Mouse (Mus musculus) heart, postnatal 0 days (tissue): ENCODE measurements around the gene Kif24. TPM values are rescaled to one million over a fixed set of nuclear protein-coding genes. Genes with fewer than 3 reads are reported as not detected.

ENCODE experiments used
- ATAC-seq: fragments of 200-750 bp; cut with Nextera tagmentation; 2 replicates; pipeline ENCODE4 v1.8.0; 2017; ENCODE audit warnings: low read depth, moderate number of reproducible peaks, moderate library complexity; ENCODE audit not compliant: insufficient read depth
- DNase-seq: peaks from one replicate; pipeline ENCODE4 v3.0.0-alpha.2; 2016; ENCODE audit warnings: low spot score
- H3K27ac ChIP-seq: fragments of 300-500 bp; sonication (generic); 2 replicates; pipeline ENCODE4 v1.5.1; 2014; ENCODE audit warnings: low read depth, mild to moderate bottlenecking
- H3K27me3 ChIP-seq: fragments of 300-500 bp; sonication (generic); 2 replicates; pipeline ENCODE4 v1.6.1; 2014; ENCODE audit warnings: low read length, mixed read lengths; ENCODE audit not compliant: control insufficient read depth, insufficient read depth
- H3K36me3 ChIP-seq: fragments of 300-500 bp; sonication (generic); replicated peaks from 2 replicates; pipeline ENCODE4 v1.6.1; 2014; ENCODE audit warnings: low read length, mixed read lengths; ENCODE audit not compliant: control insufficient read depth, insufficient read depth
- H3K4me1 ChIP-seq: fragments of 300-500 bp; sonication (generic); 2 replicates; pipeline ENCODE4 v1.6.1; 2014; ENCODE audit warnings: antibody characterized with exemption; ENCODE audit not compliant: control insufficient read depth, insufficient read depth
- H3K4me2 ChIP-seq: fragments of 300-500 bp; sonication (generic); 2 replicates; pipeline ENCODE4 v1.6.1; 2014; ENCODE audit warnings: low read depth, mild to moderate bottlenecking, low read length, moderate library complexity
- H3K4me3 ChIP-seq: fragments of 300-500 bp; sonication (generic); 2 replicates; pipeline ENCODE4 v1.5.1; 2014; ENCODE audit warnings: low read depth, low read length
- H3K9ac ChIP-seq: fragments of 300-500 bp; sonication (generic); replicated peaks from 2 replicates; pipeline ENCODE4 v1.6.1; 2014; ENCODE audit warnings: low read depth, low read length, mixed read lengths
- H3K9me3 ChIP-seq: fragments of 300-500 bp; sonication (generic); replicated peaks from 2 replicates; pipeline ENCODE4 v1.6.1; 2016; ENCODE audit warnings: low read length; ENCODE audit not compliant: control insufficient read depth
- CTCF ChIP-seq: IDR thresholded peaks from 2 replicates; pipeline ENCODE4 v1.5.1; 2016; ENCODE audit warnings: antibody characterized with exemption, control low read depth, low read depth
- EP300 ChIP-seq: IDR thresholded peaks from 2 replicates; pipeline ENCODE4 v1.6.1; 2016; ENCODE audit warnings: antibody characterized with exemption, low read depth
- WGBS: fragments of 180-500 bp; shearing (Covaris S2); extraction: QIAGEN DNeasy Blood & Tissue Kit; methylation state at CpG from one replicate; pipeline ENCODE4 v1.1.7; 2014; 5-methylcytosine and 5-hydroxymethylcytosine counted together
- polyA plus RNA-seq: library from polyadenylated mRNA; unstranded; fragments of >200 nt; fragmentation: Nextera tagmentation; extraction: Ambion mirVana; gene quantifications from 2 replicates; pipeline ENCODE4 v1.2.1, GENCODE M21; 2015
- total RNA-seq: library from RNA; depleted of rRNA; stranded (reverse); fragments of >200 nt; gene quantifications from 2 replicates; pipeline ENCODE4 v1.2.3, GENCODE M21; 2014; ENCODE audit warnings: low replicate concordance; rRNA removed

The Kif24 gene
- total and polyA plus RNA-seq, 2 experiments from 2014 or later, result 1.4 to 3.4 TPM

DNA sequence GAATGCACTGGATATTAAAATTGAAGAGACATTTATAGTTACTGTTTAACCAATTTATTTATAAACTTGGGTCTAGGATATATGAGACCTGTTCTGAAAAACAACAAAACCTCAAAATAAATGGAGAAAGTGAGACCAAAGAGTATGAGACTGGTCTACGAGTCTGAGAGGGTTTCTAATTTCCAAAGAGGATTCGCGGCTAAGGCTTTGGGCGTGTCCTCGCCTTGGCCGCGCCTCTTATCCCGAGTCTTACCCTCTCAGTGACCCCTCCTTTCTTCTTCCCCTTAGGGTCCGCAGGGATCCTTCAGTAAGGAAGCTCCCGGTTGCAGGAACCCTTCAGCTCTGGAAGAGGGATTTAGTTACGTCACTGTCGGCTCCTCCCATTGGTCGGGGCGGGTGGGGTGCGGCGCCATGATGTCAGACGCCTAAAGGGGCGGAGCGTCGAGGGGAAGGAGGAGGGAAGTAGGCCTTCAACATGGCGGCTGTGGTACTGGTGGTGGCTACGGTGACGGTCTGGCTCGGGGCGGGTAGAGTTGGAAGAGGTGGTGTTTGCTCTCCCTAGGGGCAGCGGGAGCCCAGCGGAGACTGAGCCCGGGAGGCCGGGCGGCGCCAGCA lies 116.0 kb downstream of the Kif24 start, which contains the start of gene Ubap1:
TSS of gene Ubap1 (plus strand) at position 413 of the 615 bp plus-strand sequence.
- peak; percentile 99 for ATAC-seq
- Histone ChIP-seq H3K27ac (peak within 1 kb of the TSS; percentile 78), H3K36me3 (no peaks in the 10 kb centered on the region), H3K9ac (peak within 1 kb of the TSS; percentile 74), H3K9me3 (no peaks in the 10 kb centered on the region), H3K27me3 (no peaks in the 10 kb centered on the region), H3K4me1 (peaks cover 10% of the 10 kb centered on the region; the same call in 1 of the 2 replicates), H3K4me2 (peak within 1 kb of the TSS; percentile 72), H3K4me3 (peak within 1 kb of the TSS; percentile 69)
- WGBS, result under 1% methylated on average over 31 of the region's 31 CpGs
- peak; percentile 98 for DNase-seq
- TF ChIP-seq CTCF (no peak), EP300 (no peak)

DNA sequence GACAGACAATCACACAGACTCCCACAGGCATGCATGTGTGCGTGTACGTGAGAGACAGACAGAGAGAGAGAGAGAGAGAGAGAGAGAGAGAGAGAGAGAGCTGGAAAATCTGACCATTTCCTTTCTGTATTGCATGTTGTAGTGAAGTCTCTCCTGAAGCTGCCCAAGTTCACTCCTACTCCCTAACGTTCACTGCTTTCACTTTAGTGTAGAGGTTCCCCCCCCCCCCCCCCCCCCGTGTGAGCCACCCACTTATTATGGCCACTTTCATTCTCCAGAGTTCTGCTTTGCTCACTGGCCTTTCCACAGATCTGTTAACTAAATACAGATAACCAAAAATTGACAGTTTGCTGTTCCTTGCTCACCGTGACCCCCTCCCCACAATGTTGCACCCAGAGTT lies 116.8 kb downstream of the Kif24 start:
- DNase-seq, result no peak
- Histone ChIP-seq H3K4me1 (peaks cover 10% of the 10 kb centered on the region; the same call in 1 of the 2 replicates), H3K9ac (no peak overlapping the region; the same call in 1 of the 2 replicates), H3K36me3 (no peaks in the 10 kb centered on the region), H3K27me3 (no peaks in the 10 kb centered on the region), H3K4me2 (peak overlapping the region; percentile 72), H3K9me3 (no peaks in the 10 kb centered on the region), H3K4me3 (peak overlapping the region; percentile 69), H3K27ac (peak overlapping the region; percentile 78)
- 31% methylated on average over 5 of the region's 5 CpGs for WGBS
- no peak for TF ChIP-seq EP300
- TF ChIP-seq CTCF, result no peak
- ATAC-seq, result no peak

DNA sequence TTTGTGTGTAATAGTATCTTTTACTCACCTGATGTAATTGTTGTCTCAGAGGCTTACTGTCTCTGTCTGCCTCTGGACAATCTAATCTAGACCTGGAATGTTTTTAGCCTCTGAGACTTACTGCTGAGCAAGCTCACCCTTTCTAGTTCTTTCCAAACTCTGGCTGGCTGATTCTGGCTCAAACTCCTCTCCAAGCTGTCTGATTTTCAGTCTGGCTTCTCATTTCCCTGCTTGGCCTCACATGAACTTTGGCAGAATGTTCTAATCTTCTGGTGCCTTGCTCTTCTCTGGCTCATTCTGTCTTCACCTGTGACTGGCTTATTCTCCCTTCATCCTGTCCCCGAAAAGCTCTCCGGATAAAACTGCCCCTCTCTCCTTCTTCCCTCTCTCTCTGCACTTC lies 118.7 kb downstream of the Kif24 start:
- TF ChIP-seq EP300 (no peak), CTCF (no peak)
- WGBS, result 55% methylated on average over 2 of the region's 2 CpGs
- no peak for ATAC-seq
- H3K4me2 ChIP-seq, result no peak overlapping the region
- no peak overlapping the region for H3K27ac ChIP-seq
- H3K9me3 ChIP-seq, result no peaks in the 10 kb centered on the region
- no peak overlapping the region for H3K4me3 ChIP-seq
- H3K27me3 ChIP-seq, result no peaks in the 10 kb centered on the region
- H3K9ac ChIP-seq, result no peak overlapping the region
- no peaks in the 10 kb centered on the region for H3K36me3 ChIP-seq
- H3K4me1 ChIP-seq, result peaks cover 10% of the 10 kb centered on the region; the same call in 1 of the 2 replicates
- DNase-seq, result no peak

DNA sequence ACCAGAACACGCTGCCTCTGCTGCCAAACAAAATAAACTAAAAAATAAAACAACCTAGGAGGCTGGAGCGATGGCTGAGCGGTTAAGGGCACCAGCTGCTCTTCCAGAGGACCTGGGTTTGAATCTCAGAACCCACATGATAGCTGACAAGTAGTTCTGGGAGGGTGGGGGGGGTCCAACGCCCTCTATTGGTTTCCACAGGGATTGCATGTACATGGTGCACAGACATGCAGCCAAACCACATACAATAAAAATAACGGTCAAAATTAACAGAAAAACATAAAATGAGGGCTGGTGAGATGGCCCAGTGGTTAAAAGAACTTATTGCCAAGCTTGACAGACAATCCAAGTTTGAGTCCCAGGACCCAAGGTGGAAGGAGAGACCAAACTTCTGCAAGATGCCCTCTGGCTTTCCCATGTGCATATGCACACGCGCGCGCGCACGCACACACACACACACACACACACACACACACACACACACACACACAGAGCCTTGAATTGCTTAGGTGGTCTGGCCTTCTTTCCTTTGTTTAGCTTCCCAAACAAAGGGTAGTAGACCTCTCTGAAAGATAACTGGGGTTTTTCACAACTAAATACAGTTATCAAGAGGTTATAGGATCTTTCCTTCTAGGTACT lies 123.7 kb downstream of the Kif24 start:
- Histone ChIP-seq H3K4me1 (no peaks in the 10 kb centered on the region), H3K4me2 (no peak overlapping the region), H3K4me3 (no peak overlapping the region), H3K36me3 (no peaks in the 10 kb centered on the region), H3K9ac (no peak overlapping the region), H3K27ac (no peak overlapping the region), H3K9me3 (no peaks in the 10 kb centered on the region), H3K27me3 (no peaks in the 10 kb centered on the region)
- no peak for TF ChIP-seq CTCF
- TF ChIP-seq EP300, result no peak
- WGBS, result 76% methylated on average over 11 of the region's 11 CpGs
- no peak for ATAC-seq
- DNase-seq, result no peak

Other genes starting within 250 kb of the Kif24 start
- 18.2 and 19.5 TPM in 2 replicates for gene Ubap2, start 189.7 kb downstream of the Kif24 start, total RNA-seq
- gene Ubap2, start 189.7 kb downstream of the Kif24 start, polyA plus RNA-seq, result 26.4 and 27.1 TPM in 2 replicates
- 31.0 and 35.9 TPM in 2 replicates for gene Dcaf12, start 150.0 kb downstream of the Kif24 start, total RNA-seq
- gene Dcaf12, start 150.0 kb downstream of the Kif24 start, polyA plus RNA-seq, result 29.0 and 31.1 TPM in 2 replicates
- 43.2 and 125 TPM in 2 replicates for gene Ubap1, start 115.9 kb downstream of the Kif24 start, total RNA-seq
- 45.3 and 45.7 TPM in 2 replicates for gene Ubap1, start 115.9 kb downstream of the Kif24 start, polyA plus RNA-seq
- gene Nudt2, start 264 bp upstream of the Kif24 start, total RNA-seq, result 10.5 and 37.6 TPM in 2 replicates
- 42.0 and 45.9 TPM in 2 replicates for gene Nudt2, start 264 bp upstream of the Kif24 start, polyA plus RNA-seq
- gene AI464131, start 38.2 kb upstream of the Kif24 start, total RNA-seq, result 6.3 and 9.3 TPM in 2 replicates
- gene AI464131, start 38.2 kb upstream of the Kif24 start, polyA plus RNA-seq, result 2.5 and 2.9 TPM in 2 replicates
- not detected in 2 replicates for gene 1110017D15Rik, start 52.4 kb upstream of the Kif24 start, total RNA-seq
- gene 1110017D15Rik, start 52.4 kb upstream of the Kif24 start, polyA plus RNA-seq, result 0.18 and 1.0 TPM in 2 replicates
- 4.0 and 10.7 TPM in 2 replicates for gene Fam219a, start 104.7 kb upstream of the Kif24 start, total RNA-seq
- 2.3 and 3.1 TPM in 2 replicates for gene Fam219a, start 104.7 kb upstream of the Kif24 start, polyA plus RNA-seq
- 2.2 and 12.9 TPM in 2 replicates for gene Dnaic1, start 104.9 kb upstream of the Kif24 start, total RNA-seq
- 1.8 and 2.1 TPM in 2 replicates for gene Dnaic1, start 104.9 kb upstream of the Kif24 start, polyA plus RNA-seq
- gene Enho, start 175.4 kb upstream of the Kif24 start, total RNA-seq, result 5.8 and 12.7 TPM in 2 replicates
- gene Enho, start 175.4 kb upstream of the Kif24 start, polyA plus RNA-seq, result 4.0 and 4.3 TPM in 2 replicates
- gene Cntfr, start 232.2 kb upstream of the Kif24 start, total RNA-seq, result 0.31 TPM in 1 of 2 replicates, not detected in the other
- 0.38 and 0.41 TPM in 2 replicates for gene Cntfr, start 232.2 kb upstream of the Kif24 start, polyA plus RNA-seq
- gene Il11ra1, start 235.1 kb upstream of the Kif24 start, total RNA-seq, result 77.1 and 110 TPM in 2 replicates
- gene Il11ra1, start 235.1 kb upstream of the Kif24 start, polyA plus RNA-seq, result 104 and 116 TPM in 2 replicates
- gene Rpp25l, start 248.6 kb upstream of the Kif24 start, total RNA-seq, result 49.6 and 49.8 TPM in 2 replicates
- gene Rpp25l, start 248.6 kb upstream of the Kif24 start, polyA plus RNA-seq, result 38.9 and 40.2 TPM in 2 replicates